Mouse (Mus musculus): ENCODE results near the gene Golm1. TPM values are rescaled to one million over a fixed set of nuclear protein-coding genes. Genes with fewer than 3 reads are reported as not detected.

Golm1 gene
- polyA plus RNA-seq, 1 experiment = 54.9 TPM

DNA sequence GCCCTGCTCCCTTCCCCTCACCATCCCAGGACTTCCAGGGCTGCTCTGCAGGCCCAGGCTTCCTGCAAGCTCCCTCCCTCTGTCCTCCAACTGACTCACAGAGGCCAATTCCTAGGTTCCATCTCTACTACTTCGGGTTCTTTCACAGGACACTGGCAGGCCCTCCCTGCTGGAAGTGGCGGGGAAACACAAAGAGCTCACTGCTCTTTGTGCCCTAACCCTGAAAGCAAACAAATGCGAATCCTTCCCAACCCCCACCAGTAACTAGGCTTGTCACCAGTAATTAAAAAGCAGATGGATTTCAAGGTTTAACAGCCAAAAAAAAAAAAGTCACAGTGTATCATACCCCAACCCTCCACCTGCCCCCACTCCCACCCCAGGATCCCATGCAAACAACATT is 1.4 kb downstream of the Golm1 start:
- Histone ChIP-seq H3K27me3 (ENCODE audit: control insufficient read depth, insufficient read depth, low read length, poor library complexity, severe bottlenecking) (no peaks in the 10 kb centered on the region), H3K4me3 (ENCODE audit: low read depth, low read length) (no peak overlapping the region), H3K9ac (ENCODE audit: low read depth, poor library complexity, severe bottlenecking) (no peak overlapping the region; the same call in 1 of the 2 replicates), H3K36me3 (ENCODE audit: control insufficient read depth, insufficient read depth, low read length, poor library complexity, severe bottlenecking) (peaks cover 7% of the 10 kb centered on the region), H3K9me3 (replicated peaks; ENCODE audit: control insufficient read depth, insufficient read depth, low read length, poor library complexity, severe bottlenecking) (no peaks in the 10 kb centered on the region), H3K4me1 (ENCODE audit: control insufficient read depth, insufficient read depth, low read length) (peaks cover 8% of the 10 kb centered on the region), H3K27ac (ENCODE audit: insufficient read depth, low read length) (no peak overlapping the region)
- TF ChIP-seq EP300 (IDR thresholded peaks at IDR 0.05; ENCODE audit: insufficient read depth, low read depth, low read length) (no peak), POLR2A (IDR thresholded peaks at IDR 0.05; ENCODE audit: insufficient read depth, low read length) (no peak), CTCF (IDR thresholded peaks at IDR 0.05; ENCODE audit: low read depth, low read length) (no peak)

DNA sequence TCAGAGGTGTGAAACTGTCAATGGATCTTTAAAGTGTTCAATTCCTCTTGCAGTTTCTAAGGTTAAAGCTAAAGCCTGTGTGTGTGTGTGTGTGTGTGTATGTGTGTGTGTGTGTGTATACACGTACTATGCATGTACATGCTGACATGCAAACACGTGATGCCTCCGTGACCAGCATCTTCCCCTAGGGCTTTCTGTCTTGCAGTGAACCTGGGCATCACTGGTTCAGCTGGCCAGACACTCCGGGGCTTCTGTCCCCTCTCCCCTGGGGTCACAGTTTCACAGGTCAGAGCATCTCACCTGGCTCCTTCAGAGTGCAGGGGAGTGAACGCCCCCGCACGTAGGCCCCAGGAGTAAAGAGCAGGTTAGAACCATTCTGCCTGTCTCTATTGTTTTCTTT is 2.0 kb downstream of the Golm1 start:
- Histone ChIP-seq H3K9ac (ENCODE audit: low read depth, poor library complexity, severe bottlenecking) (no peak overlapping the region), H3K27ac (ENCODE audit: insufficient read depth, low read length) (no peak overlapping the region), H3K9me3 (replicated peaks; ENCODE audit: control insufficient read depth, insufficient read depth, low read length, poor library complexity, severe bottlenecking) (no peaks in the 10 kb centered on the region), H3K4me1 (ENCODE audit: control insufficient read depth, insufficient read depth, low read length) (peaks cover 7% of the 10 kb centered on the region), H3K27me3 (ENCODE audit: control insufficient read depth, insufficient read depth, low read length, poor library complexity, severe bottlenecking) (no peaks in the 10 kb centered on the region), H3K36me3 (ENCODE audit: control insufficient read depth, insufficient read depth, low read length, poor library complexity, severe bottlenecking) (peaks cover 7% of the 10 kb centered on the region), H3K4me3 (ENCODE audit: low read depth, low read length) (no peak overlapping the region)
- no peak for TF ChIP-seq POLR2A (IDR thresholded peaks at IDR 0.05; ENCODE audit: insufficient read depth, low read length)
- no peak for TF ChIP-seq EP300 (IDR thresholded peaks at IDR 0.05; ENCODE audit: insufficient read depth, low read depth, low read length)
- no peak for TF ChIP-seq CTCF (IDR thresholded peaks at IDR 0.05; ENCODE audit: low read depth, low read length)

DNA sequence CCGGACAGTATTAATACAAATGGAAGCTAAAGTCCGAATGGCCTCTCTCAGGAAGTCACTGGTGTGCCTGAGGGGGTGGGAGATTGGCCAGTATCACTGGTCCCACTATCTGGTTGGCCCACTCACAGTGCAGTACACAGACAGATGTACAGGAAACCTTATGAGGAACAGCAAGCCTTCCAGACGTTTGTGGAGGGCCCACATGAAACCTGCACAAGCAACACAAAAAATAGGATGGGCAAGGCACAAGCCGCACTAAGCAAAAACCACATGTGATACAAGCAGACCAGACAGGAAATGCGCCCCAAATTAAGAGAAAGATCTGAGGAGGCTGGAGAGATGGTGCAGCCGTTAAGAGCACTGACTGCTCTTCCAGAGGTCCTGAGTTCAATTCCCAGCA is 3.4 kb downstream of the Golm1 start:
- no peak for TF ChIP-seq CTCF (IDR thresholded peaks at IDR 0.05; ENCODE audit: low read depth, low read length)
- no peak for TF ChIP-seq POLR2A (IDR thresholded peaks at IDR 0.05; ENCODE audit: insufficient read depth, low read length)
- TF ChIP-seq EP300 (IDR thresholded peaks at IDR 0.05; ENCODE audit: insufficient read depth, low read depth, low read length) = no peak
- Histone ChIP-seq H3K27me3 (ENCODE audit: control insufficient read depth, insufficient read depth, low read length, poor library complexity, severe bottlenecking) (no peaks in the 10 kb centered on the region), H3K27ac (ENCODE audit: insufficient read depth, low read length) (no peak overlapping the region), H3K36me3 (ENCODE audit: control insufficient read depth, insufficient read depth, low read length, poor library complexity, severe bottlenecking) (peaks cover 7% of the 10 kb centered on the region), H3K9ac (ENCODE audit: low read depth, poor library complexity, severe bottlenecking) (no peak overlapping the region), H3K4me3 (ENCODE audit: low read depth, low read length) (no peak overlapping the region), H3K4me1 (ENCODE audit: control insufficient read depth, insufficient read depth, low read length) (peaks cover 7% of the 10 kb centered on the region), H3K9me3 (replicated peaks; ENCODE audit: control insufficient read depth, insufficient read depth, low read length, poor library complexity, severe bottlenecking) (no peaks in the 10 kb centered on the region)

DNA sequence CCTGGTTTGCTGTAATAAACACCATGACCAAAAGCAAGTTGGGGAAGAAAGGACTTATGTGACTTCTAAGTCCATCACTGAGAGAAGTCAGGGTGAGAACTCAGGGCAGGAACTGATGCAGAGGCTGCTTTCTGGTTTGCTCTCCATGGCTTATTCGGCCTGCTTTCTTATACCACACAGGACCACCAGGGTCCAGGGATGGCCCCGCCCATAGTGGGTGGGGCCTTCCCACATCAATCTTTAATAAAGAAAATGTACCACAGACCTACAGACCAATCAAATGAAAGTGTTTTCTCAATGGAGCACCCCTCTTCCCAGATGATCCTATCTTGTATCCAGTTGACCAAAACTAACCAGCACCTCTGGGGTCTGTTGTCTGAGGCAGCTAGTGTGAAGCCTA is 4.1 kb downstream of the Golm1 start:
- no peak overlapping the region for H3K9ac ChIP-seq (ENCODE audit: low read depth, poor library complexity, severe bottlenecking)
- TF ChIP-seq EP300 (IDR thresholded peaks at IDR 0.05; ENCODE audit: insufficient read depth, low read depth, low read length) (no peak), CTCF (IDR thresholded peaks at IDR 0.05; ENCODE audit: low read depth, low read length) (no peak), POLR2A (IDR thresholded peaks at IDR 0.05; ENCODE audit: insufficient read depth, low read length) (no peak)
- H3K27me3 ChIP-seq (ENCODE audit: control insufficient read depth, insufficient read depth, low read length, poor library complexity, severe bottlenecking) = no peaks in the 10 kb centered on the region
- no peaks in the 10 kb centered on the region for H3K9me3 ChIP-seq (replicated peaks; ENCODE audit: control insufficient read depth, insufficient read depth, low read length, poor library complexity, severe bottlenecking)
- no peak overlapping the region for H3K4me3 ChIP-seq (ENCODE audit: low read depth, low read length)
- peaks cover 7% of the 10 kb centered on the region for H3K4me1 ChIP-seq (ENCODE audit: control insufficient read depth, insufficient read depth, low read length)
- no peak overlapping the region for H3K27ac ChIP-seq (ENCODE audit: insufficient read depth, low read length)
- H3K36me3 ChIP-seq (ENCODE audit: control insufficient read depth, insufficient read depth, low read length, poor library complexity, severe bottlenecking) = peaks cover 7% of the 10 kb centered on the region

DNA sequence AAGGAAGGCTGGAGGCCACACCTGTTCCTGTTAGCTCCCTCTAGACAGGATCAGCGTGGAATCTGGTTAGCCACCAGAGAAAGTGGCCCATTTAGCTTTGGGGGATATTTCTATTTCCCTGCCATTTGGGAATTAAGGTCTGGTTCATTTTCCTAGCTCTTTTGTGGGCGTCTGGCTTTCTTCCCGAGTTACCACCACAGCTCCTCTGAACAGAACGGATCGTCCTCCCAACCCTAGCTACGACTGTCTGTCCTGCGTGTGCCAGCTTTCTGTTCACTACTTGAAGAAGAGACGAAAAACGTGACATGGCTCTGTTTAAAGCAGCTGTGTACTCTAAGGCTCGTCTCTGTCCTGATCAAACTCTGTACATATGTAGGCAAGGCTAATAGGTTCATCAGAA is 5.7 kb downstream of the Golm1 start:
- no peak overlapping the region; the same call in 1 of the 2 replicates for H3K27ac ChIP-seq (ENCODE audit: insufficient read depth, low read length)
- H3K9ac ChIP-seq (ENCODE audit: low read depth, poor library complexity, severe bottlenecking) = 0 out of 2 replicates have a peak overlapping the region, but pooled peaks have one; percentile 10
- TF ChIP-seq EP300 (IDR thresholded peaks at IDR 0.05; ENCODE audit: insufficient read depth, low read depth, low read length) = no peak
- TF ChIP-seq CTCF (IDR thresholded peaks at IDR 0.05; ENCODE audit: low read depth, low read length) = no peak
- no peak for TF ChIP-seq POLR2A (IDR thresholded peaks at IDR 0.05; ENCODE audit: insufficient read depth, low read length)
- no peaks in the 10 kb centered on the region for H3K27me3 ChIP-seq (ENCODE audit: control insufficient read depth, insufficient read depth, low read length, poor library complexity, severe bottlenecking)
- no peak overlapping the region for H3K4me3 ChIP-seq (ENCODE audit: low read depth, low read length)
- H3K9me3 ChIP-seq (replicated peaks; ENCODE audit: control insufficient read depth, insufficient read depth, low read length, poor library complexity, severe bottlenecking) = no peaks in the 10 kb centered on the region
- peaks cover 9% of the 10 kb centered on the region for H3K36me3 ChIP-seq (ENCODE audit: control insufficient read depth, insufficient read depth, low read length, poor library complexity, severe bottlenecking)
- peaks cover 7% of the 10 kb centered on the region for H3K4me1 ChIP-seq (ENCODE audit: control insufficient read depth, insufficient read depth, low read length)

DNA sequence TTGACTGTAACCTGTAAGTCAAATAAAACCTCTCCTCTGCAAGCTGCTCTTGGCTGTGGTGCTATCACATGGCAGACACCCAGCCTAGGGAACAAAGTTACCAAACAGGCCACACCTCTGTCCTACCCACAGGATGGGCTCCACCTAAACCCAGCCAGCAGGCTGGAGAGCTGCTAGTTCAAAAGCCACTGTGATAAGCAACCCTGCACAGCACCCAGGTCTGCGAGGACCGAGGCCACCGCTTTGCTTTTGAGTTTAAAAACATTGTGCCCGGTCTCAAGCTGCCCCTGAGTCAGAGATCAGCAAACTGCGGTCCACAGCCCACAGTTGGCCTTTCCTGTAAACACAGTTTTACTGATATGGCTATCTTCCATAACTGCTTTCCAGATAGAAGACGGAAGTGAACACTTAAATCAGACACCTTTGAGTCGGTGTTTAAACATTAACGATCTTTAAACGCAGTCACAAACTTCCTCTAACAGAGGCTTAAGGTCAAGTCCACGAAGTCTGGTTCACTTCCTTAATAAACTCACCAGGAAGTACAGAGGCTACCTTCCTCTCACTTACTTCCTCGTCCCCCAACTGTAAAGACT is 7.0 kb downstream of the Golm1 start:
- TF ChIP-seq EP300 (IDR thresholded peaks at IDR 0.05; ENCODE audit: insufficient read depth, low read depth, low read length) (no peak), POLR2A (IDR thresholded peaks at IDR 0.05; ENCODE audit: insufficient read depth, low read length) (no peak), CTCF (IDR thresholded peaks at IDR 0.05; ENCODE audit: low read depth, low read length) (no peak)
- Histone ChIP-seq H3K9ac (ENCODE audit: low read depth, poor library complexity, severe bottlenecking) (peak overlapping the region; percentile 56; the same call in 1 of the 2 replicates), H3K4me3 (ENCODE audit: low read depth, low read length) (no peak overlapping the region), H3K36me3 (ENCODE audit: control insufficient read depth, insufficient read depth, low read length, poor library complexity, severe bottlenecking) (peaks cover 9% of the 10 kb centered on the region), H3K4me1 (ENCODE audit: control insufficient read depth, insufficient read depth, low read length) (peaks cover 5% of the 10 kb centered on the region), H3K27ac (ENCODE audit: insufficient read depth, low read length) (peak overlapping the region; percentile 90), H3K27me3 (ENCODE audit: control insufficient read depth, insufficient read depth, low read length, poor library complexity, severe bottlenecking) (no peaks in the 10 kb centered on the region), H3K9me3 (replicated peaks; ENCODE audit: control insufficient read depth, insufficient read depth, low read length, poor library complexity, severe bottlenecking) (no peaks in the 10 kb centered on the region)

Measured in ES-Bruce4 (cell line).